Mouse (Mus musculus) CD8-positive naive resting alpha-beta T cell, adult 2 months (primary cell): ENCODE data around the gene Kcnmb4.

Experiments
- DNase-seq, 2 experiments: peaks; one replicate each; pipeline ENCODE4 v3.0.0; 2022; ENCODE audit warnings: low read depth in 2 of 2, low spot score in 2 of 2

The Kcnmb4 gene

GRCm38 (mm10) chr10:116452771-116453170, 20.9 kb downstream of the Kcnmb4 start:
- DNase-seq: no peak

- no peak for DNase-seq
These were observed 23.1 kb downstream of the Kcnmb4 start for GRCm38 (mm10) chr10:116450621-116451020.

GRCm38 (mm10) chr10:116448166-116448565, 25.5 kb downstream of the Kcnmb4 start:
- DNase-seq: no peak

GRCm38 (mm10) chr10:116447176-116447575, 26.5 kb downstream of the Kcnmb4 start:
- no peak for DNase-seq

GRCm38 (mm10) chr10:116446040-116446439, 27.6 kb downstream of the Kcnmb4 start:
- no peak for DNase-seq

GRCm38 (mm10) chr10:116444826-116445225, 28.9 kb downstream of the Kcnmb4 start:
- DNase-seq: no peak

- no peak for DNase-seq
These were observed 29.3 kb downstream of the Kcnmb4 start for GRCm38 (mm10) chr10:116444371-116444770.

- no peak for DNase-seq
These were observed 32.7 kb downstream of the Kcnmb4 start for GRCm38 (mm10) chr10:116440946-116441345.

GRCm38 (mm10) chr10:116440088-116440487, 33.6 kb downstream of the Kcnmb4 start:
- no peak for DNase-seq

GRCm38 (mm10) chr10:116435455-116435854, 38.2 kb downstream of the Kcnmb4 start:
- no peak for DNase-seq

- DNase-seq: no peak
These were observed 41.3 kb downstream of the Kcnmb4 start for GRCm38 (mm10) chr10:116432421-116432820.

GRCm38 (mm10) chr10:116428026-116428780, 45.5 kb downstream of the Kcnmb4 start:
- DNase-seq: no peak

GRCm38 (mm10) chr10:116426176-116426575, 47.5 kb downstream of the Kcnmb4 start:
- no peak for DNase-seq

- DNase-seq: no peak
These were observed 48.8 kb downstream of the Kcnmb4 start for GRCm38 (mm10) chr10:116424921-116425320.

GRCm38 (mm10) chr10:116422551-116422950, 51.1 kb downstream of the Kcnmb4 start:
- no peak for DNase-seq

GRCm38 (mm10) chr10:116420976-116421375, 52.7 kb downstream of the Kcnmb4 start:
- no peak for DNase-seq

- DNase-seq: no peak
These were observed 55.5 kb downstream of the Kcnmb4 start for GRCm38 (mm10) chr10:116418121-116418726.

- no peak for DNase-seq
These were observed 57.0 kb downstream of the Kcnmb4 start for GRCm38 (mm10) chr10:116416726-116417125.

GRCm38 (mm10) chr10:116416142-116416541, 57.5 kb downstream of the Kcnmb4 start:
- DNase-seq: no peak

GRCm38 (mm10) chr10:116410826-116411225, 62.9 kb downstream of the Kcnmb4 start:
- no peak for DNase-seq

GRCm38 (mm10) chr10:116407684-116408359, 65.9 kb downstream of the Kcnmb4 start:
- DNase-seq: no peak

- DNase-seq: no peak
These were observed 68.7 kb downstream of the Kcnmb4 start for GRCm38 (mm10) chr10:116405011-116405410.
